Mouse (Mus musculus) liver, embryonic 12.5 days (tissue): ENCODE results near the gene Phip. TPM values are rescaled to one million over a fixed set of nuclear protein-coding genes. Genes with fewer than 3 reads are reported as not detected.

Source experiments
- ATAC-seq: fragments of 200-750 bp; cut with Nextera tagmentation; 2 replicates; pipeline ENCODE4 v1.8.0; 2017; ENCODE audit warnings: moderate number of reproducible peaks, mild to moderate bottlenecking, moderate library complexity
- H3K27ac ChIP-seq: fragments of 300-500 bp; sonication (generic); 2 replicates; pipeline ENCODE4 v1.5.1; 2016; ENCODE audit warnings: mild to moderate bottlenecking
- H3K27me3 ChIP-seq: fragments of 300-500 bp; sonication (generic); replicated peaks from 2 replicates; pipeline ENCODE4 v1.6.1; 2016; ENCODE audit warnings: mild to moderate bottlenecking, moderate library complexity
- H3K36me3 ChIP-seq: fragments of 300-500 bp; sonication (generic); 2 replicates; pipeline ENCODE4 v1.6.1; 2016; ENCODE audit warnings: mild to moderate bottlenecking, moderate library complexity
- H3K4me1 ChIP-seq: fragments of 300-500 bp; sonication (generic); 2 replicates; pipeline ENCODE4 v1.6.1; 2016
- H3K4me2 ChIP-seq: fragments of 300-500 bp; sonication (generic); 2 replicates; pipeline ENCODE4 v1.6.1; 2016; ENCODE audit warnings: mild to moderate bottlenecking, moderate library complexity
- H3K4me3 ChIP-seq: fragments of 300-500 bp; sonication (generic); 2 replicates; pipeline ENCODE4 v1.5.1; 2016; ENCODE audit warnings: mild to moderate bottlenecking, moderate library complexity
- H3K9ac ChIP-seq: fragments of 300-500 bp; sonication (generic); 2 replicates; pipeline ENCODE4 v1.6.1; 2016; ENCODE audit warnings: mild to moderate bottlenecking, moderate library complexity
- H3K9me3 ChIP-seq: fragments of 300-500 bp; sonication (generic); replicated peaks from 2 replicates; pipeline ENCODE4 v1.6.1; 2016; ENCODE audit warnings: mild to moderate bottlenecking, moderate library complexity
- WGBS: fragments of 180-500 bp; shearing (Covaris S2); methylation state at CpG from one replicate; pipeline ENCODE4 v1.1.7; 2016; ENCODE audit not compliant: insufficient replicate concordance; 5-methylcytosine and 5-hydroxymethylcytosine counted together
- polyA plus RNA-seq: library from polyadenylated mRNA; unstranded; fragments of >200 nt; fragmentation: Nextera tagmentation; extraction: Ambion mirVana; gene quantifications from 2 replicates; pipeline ENCODE4 v1.2.1, GENCODE M21; 2016

Gene Phip
- polyA plus RNA-seq, 1 experiment from 2014 or later, result 34.9 TPM

DNA sequence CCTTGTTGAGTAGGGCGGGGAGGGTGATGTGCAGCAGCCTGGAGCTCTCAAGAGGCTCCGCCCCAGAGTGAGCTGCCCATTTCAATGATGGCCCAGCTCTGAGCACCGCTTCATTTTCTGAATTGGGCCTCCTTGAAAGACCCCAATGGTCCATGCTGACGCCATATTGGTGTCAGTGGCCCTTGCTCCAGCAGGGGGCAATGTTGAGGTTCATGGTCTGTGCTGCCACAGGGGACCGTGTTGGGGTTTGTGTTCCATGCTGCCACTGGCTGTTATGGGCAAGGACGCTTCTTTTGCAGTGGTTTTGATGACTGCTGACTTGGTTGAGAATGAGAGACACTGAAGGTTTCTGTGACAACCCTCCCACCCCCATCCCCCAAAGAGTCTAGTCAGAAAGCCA is 148.9 kb downstream of the Phip start:
- no peak overlapping the region for H3K4me2 ChIP-seq
- no peaks in the 10 kb centered on the region for H3K9me3 ChIP-seq
- H3K9ac ChIP-seq, result no peak overlapping the region
- H3K4me1 ChIP-seq, result peaks cover 16% of the 10 kb centered on the region
- no peak overlapping the region for H3K4me3 ChIP-seq
- 79% methylated on average over 6 of the region's 6 CpGs for WGBS
- H3K27me3 ChIP-seq, result no peaks in the 10 kb centered on the region
- no peak overlapping the region for H3K27ac ChIP-seq
- no peaks in the 10 kb centered on the region for H3K36me3 ChIP-seq
- no peak for ATAC-seq

Other genes starting within 250 kb of the Phip start
- gene Irak1bp1, start 146.0 kb downstream of the Phip start, polyA plus RNA-seq, result 3.0 and 3.2 TPM in 2 replicates
- 4.6 and 8.7 TPM in 2 replicates for gene Hmgn3, start 171.2 kb upstream of the Phip start, polyA plus RNA-seq